Mouse (Mus musculus) intestine, embryonic 16.5 days (tissue): ENCODE results near the gene Pnp2. TPM values are rescaled to one million over a fixed set of nuclear protein-coding genes. Genes with fewer than 3 reads are reported as not detected.
"Not testable (repeated sequence)": the region's sequence is repeated elsewhere in the genome, so short reads cannot be mapped to it uniquely, and the experiment has no call there.

Experiments used
- ATAC-seq: fragments of 200-750 bp; cut with Nextera tagmentation; 2 replicates; pipeline ENCODE4 v1.8.0; 2017; ENCODE audit warnings: moderate TSS enrichment, moderate library complexity
- H3K27ac ChIP-seq: fragments of 300-500 bp; sonication (generic); 2 replicates; pipeline ENCODE4 v1.5.1; 2014; ENCODE audit warnings: mild to moderate bottlenecking, low read length
- H3K27me3 ChIP-seq: fragments of 300-500 bp; sonication (generic); replicated peaks from 2 replicates; pipeline ENCODE4 v1.6.1; 2014; ENCODE audit warnings: low read length, control low read depth, mixed read lengths; ENCODE audit not compliant: control insufficient read depth, insufficient read depth
- H3K36me3 ChIP-seq: fragments of 300-500 bp; sonication (generic); 2 replicates; pipeline ENCODE4 v1.6.1; 2014; ENCODE audit warnings: low read length, control low read depth; ENCODE audit not compliant: control insufficient read depth, insufficient read depth
- H3K4me1 ChIP-seq: fragments of 300-500 bp; sonication (generic); 2 replicates; pipeline ENCODE4 v1.6.1; 2014; ENCODE audit warnings: low read length, control low read depth, mixed read lengths; ENCODE audit not compliant: control insufficient read depth, insufficient read depth
- H3K4me2 ChIP-seq: fragments of 300-500 bp; sonication (generic); 2 replicates; pipeline ENCODE4 v1.6.1; 2014; ENCODE audit warnings: low read depth, low read length, control low read depth
- H3K4me3 ChIP-seq: fragments of 300-500 bp; sonication (generic); 2 replicates; pipeline ENCODE4 v1.5.1; 2014; ENCODE audit warnings: mild to moderate bottlenecking, low read length
- H3K9ac ChIP-seq: fragments of 300-500 bp; sonication (generic); 2 replicates; pipeline ENCODE4 v1.6.1; 2014; ENCODE audit warnings: low read depth, low read length
- H3K9me3 ChIP-seq: fragments of 300-500 bp; sonication (generic); 2 replicates; pipeline ENCODE4 v1.6.1; 2016; ENCODE audit warnings: low read length, control low read depth; ENCODE audit not compliant: control insufficient read depth
- WGBS: fragments of 180-500 bp; shearing (Covaris S2); extraction: QIAGEN DNeasy Blood & Tissue Kit; methylation state at CpG from one replicate; pipeline ENCODE4 v1.1.7; 2014; 5-methylcytosine and 5-hydroxymethylcytosine counted together
- polyA plus RNA-seq: library from polyadenylated mRNA; unstranded; fragments of >200 nt; fragmentation: Nextera tagmentation; extraction: Ambion mirVana; gene quantifications from 2 replicates; pipeline ENCODE4 v1.2.1, GENCODE M21; 2015

Pnp2 gene
- polyA plus RNA-seq, result 3.7 and 5.3 TPM in 2 replicates

- peak within 1 kb of the TSS; percentile 14 for H3K4me3 ChIP-seq
- H3K36me3 ChIP-seq, H3K27me3 ChIP-seq, H3K4me1 ChIP-seq, H3K9me3 ChIP-seq, H3K27ac ChIP-seq: not testable (repeated sequence)
- 0 out of 2 replicates have a peak within 1 kb of the TSS, but pooled peaks have one; percentile 14 for H3K9ac ChIP-seq
- ATAC-seq, result peak; percentile 82
- 9% methylated on average over 19 of the region's 19 CpGs for WGBS
- peak within 1 kb of the TSS; percentile 38; the same call in 1 of the 2 replicates for H3K4me2 ChIP-seq
Measured at GRCm38 (mm10) chr14:50955942-50956508, at the start of gene Pnp2. Pnp2 (plus strand) TSS chr14:50955992.

GRCm38 (mm10) chr14:50908126-50908525, 47.7 kb upstream of the Pnp2 start:
- no peaks in the 10 kb centered on the region; the same call in 1 of the 2 replicates for H3K36me3 ChIP-seq
- no peaks in the 10 kb centered on the region for H3K4me1 ChIP-seq
- WGBS, result 78% methylated on average over 4 of the region's 4 CpGs
- no peak overlapping the region for H3K4me3 ChIP-seq
- no peak overlapping the region for H3K9ac ChIP-seq
- H3K9me3 ChIP-seq, result no peaks in the 10 kb centered on the region
- no peaks in the 10 kb centered on the region for H3K27me3 ChIP-seq
- no peak overlapping the region for H3K4me2 ChIP-seq
- no peak for ATAC-seq
- H3K27ac ChIP-seq, result no peak overlapping the region

GRCm38 (mm10) chr14:50911356-50911755, 44.4 kb upstream of the Pnp2 start:
- Histone ChIP-seq H3K9me3 (no peaks in the 10 kb centered on the region), H3K4me3 (no peak overlapping the region), H3K27ac (no peak overlapping the region), H3K36me3 (peaks cover 6% of the 10 kb centered on the region; the same call in 1 of the 2 replicates), H3K4me1 (no peaks in the 10 kb centered on the region), H3K9ac (no peak overlapping the region), H3K4me2 (no peak overlapping the region), H3K27me3 (no peaks in the 10 kb centered on the region)
- WGBS, result 58% methylated on average over 3 of the region's 3 CpGs
- no peak for ATAC-seq

DNA sequence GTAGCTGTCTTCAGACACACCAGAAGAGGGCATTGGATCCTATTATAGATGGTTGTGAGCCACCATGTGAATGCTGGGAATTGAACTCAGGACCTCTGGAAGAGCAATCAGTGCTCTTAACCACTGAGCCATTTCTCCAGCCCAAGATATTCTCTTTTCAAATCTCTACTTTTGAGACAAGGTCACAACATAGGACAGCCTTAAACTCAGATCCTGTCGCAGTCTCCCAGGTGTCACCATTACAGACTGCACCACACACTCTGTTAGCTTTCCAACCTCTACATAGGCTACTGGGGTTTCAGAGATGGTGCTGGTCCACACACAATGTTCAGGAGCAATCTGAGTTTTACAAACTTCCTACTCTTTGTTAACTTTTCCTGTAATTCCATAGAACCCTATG, 32.4 kb upstream of the Pnp2 start:
- not testable (repeated sequence) for H3K27ac ChIP-seq
- H3K9ac ChIP-seq, result peak overlapping the region; percentile 68; the same call in 1 of the 2 replicates

GRCm38 (mm10) chr14:50924281-50925064, 31.3 kb upstream of the Pnp2 start, which contains the start of the genes Osgep and Apex1:
Osgep (minus strand) TSS chr14:50924893.
Apex1 (plus strand) TSS chr14:50924968.
- Histone ChIP-seq H3K27me3 (no peaks in the 10 kb centered on the region), H3K4me1 (peaks cover 14% of the 10 kb centered on the region), H3K4me2 (peak within 1 kb of the TSS; percentile 68), H3K9me3 (no peaks in the 10 kb centered on the region), H3K36me3 (peaks cover 17% of the 10 kb centered on the region), H3K4me3 (peak within 1 kb of the TSS; percentile 61), H3K9ac (peak within 1 kb of the TSS; percentile 68), H3K27ac (peak within 1 kb of the TSS; percentile 89)
- peak; percentile 94 for ATAC-seq
- WGBS, result under 1% methylated on average over 57 of the region's 57 CpGs

More for the DNA sequence above, 32.4 kb upstream of the Pnp2 start:
- Histone ChIP-seq H3K4me2 (peak overlapping the region; percentile 37), H3K4me3 (peak overlapping the region; percentile 61), H3K36me3 (peaks cover 12% of the 10 kb centered on the region)
- ATAC-seq, H3K4me1 ChIP-seq, H3K27me3 ChIP-seq, H3K9me3 ChIP-seq: not testable (repeated sequence)
- 70% methylated on average over 1 of the region's 1 CpGs for WGBS

- Histone ChIP-seq H3K9ac (peak overlapping the region; percentile 68), H3K27ac (peak overlapping the region; percentile 89), H3K4me3 (peak overlapping the region; percentile 61), H3K36me3 (peaks cover 17% of the 10 kb centered on the region), H3K4me2 (peak overlapping the region; percentile 68), H3K27me3 (no peaks in the 10 kb centered on the region), H3K4me1 (peaks cover 19% of the 10 kb centered on the region), H3K9me3 (no peaks in the 10 kb centered on the region)
- under 1% methylated on average over 38 of the region's 38 CpGs for WGBS
- peak; percentile 60 for ATAC-seq
Measured at GRCm38 (mm10) chr14:50925111-50925920, 30.5 kb upstream of the Pnp2 start.

DNA sequence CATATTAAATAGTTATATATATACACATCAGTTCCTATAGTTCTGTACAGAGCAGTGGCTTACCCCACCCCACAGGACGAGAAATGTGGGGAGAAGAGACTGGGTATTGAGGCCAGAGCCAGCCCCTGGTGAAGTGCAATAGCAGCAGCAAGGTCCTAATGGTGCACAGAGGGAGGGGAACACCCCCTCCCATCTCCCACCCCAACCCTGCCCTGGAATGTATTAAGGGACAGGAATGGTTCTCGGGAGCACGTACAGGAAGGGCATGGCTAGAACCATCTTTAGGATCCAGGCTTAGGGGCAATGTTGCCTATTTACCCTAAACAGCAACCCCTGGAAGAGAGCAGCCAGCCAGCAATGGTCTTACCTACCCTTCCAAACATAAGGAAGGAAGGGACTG, 28.4 kb upstream of the Pnp2 start:
- Histone ChIP-seq H3K9ac (no peak overlapping the region), H3K9me3 (no peaks in the 10 kb centered on the region), H3K36me3 (peaks cover 17% of the 10 kb centered on the region), H3K4me3 (no peak overlapping the region), H3K27ac (no peak overlapping the region), H3K4me1 (peaks cover 26% of the 10 kb centered on the region), H3K4me2 (no peak overlapping the region), H3K27me3 (no peaks in the 10 kb centered on the region)
- WGBS, result 64% methylated on average over 3 of the region's 3 CpGs
- no peak for ATAC-seq

DNA sequence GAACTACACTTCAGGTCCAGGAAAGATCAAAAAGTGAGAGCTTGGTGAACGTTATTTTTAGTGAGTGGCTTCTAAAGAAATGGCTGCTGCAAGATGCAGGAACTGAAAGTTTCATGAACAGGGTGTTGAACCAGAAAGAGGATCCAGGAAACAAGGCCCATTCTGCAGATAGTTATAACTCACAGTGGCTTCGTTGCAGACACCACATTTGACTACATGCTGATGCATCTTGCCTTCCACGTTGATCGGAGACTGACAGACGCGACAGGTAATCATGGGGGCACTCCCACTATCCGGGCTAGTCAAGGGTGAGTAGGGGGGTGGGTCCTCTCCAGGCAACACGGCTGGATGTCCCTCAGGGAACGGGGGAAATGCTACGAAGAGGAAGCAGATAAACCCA, 25.8 kb upstream of the Pnp2 start:
- WGBS, result 14% methylated on average over 10 of the region's 10 CpGs
- ATAC-seq, result no peak
- H3K4me3 ChIP-seq, result peak overlapping the region; percentile 97

GRCm38 (mm10) chr14:50930377-50930753, 25.4 kb upstream of the Pnp2 start:
- H3K36me3 ChIP-seq, result peaks cover 17% of the 10 kb centered on the region
- H3K27me3 ChIP-seq, result no peaks in the 10 kb centered on the region
- peaks cover 26% of the 10 kb centered on the region for H3K4me1 ChIP-seq
- peak overlapping the region; percentile 96 for H3K9ac ChIP-seq
- peak; percentile 83 for ATAC-seq
- no peaks in the 10 kb centered on the region for H3K9me3 ChIP-seq
- under 1% methylated on average over 38 of the region's 38 CpGs for whole genome bisulfite sequencing
- peak overlapping the region; percentile 97 for H3K4me3 ChIP-seq
- peak overlapping the region; percentile 78 for H3K4me2 ChIP-seq
- peak overlapping the region; percentile 95 for H3K27ac ChIP-seq

More for the DNA sequence above, 25.8 kb upstream of the Pnp2 start:
- H3K27ac ChIP-seq, result peak overlapping the region; percentile 95
- peaks cover 17% of the 10 kb centered on the region for H3K36me3 ChIP-seq
- peak overlapping the region; percentile 96 for H3K9ac ChIP-seq
- no peaks in the 10 kb centered on the region for H3K27me3 ChIP-seq
- peak overlapping the region; percentile 78 for H3K4me2 ChIP-seq
- peaks cover 26% of the 10 kb centered on the region for H3K4me1 ChIP-seq
- H3K9me3 ChIP-seq, result no peaks in the 10 kb centered on the region
